Mouse (Mus musculus) adrenal gland, postnatal 14 days (tissue): ENCODE results near the gene Plrg1. TPM values are rescaled to one million over a fixed set of nuclear protein-coding genes. Genes with fewer than 3 reads are reported as not detected.

Experiments used
- DNase-seq: peaks from one replicate; pipeline ENCODE4 v3.0.0; 2021; ENCODE audit warnings: mixed read lengths
- total RNA-seq: library from RNA; stranded (reverse); gene quantifications from 2 replicates; pipeline ENCODE4 v1.2.3, GENCODE M21; 2021

Plrg1 gene
- total RNA-seq, 1 experiment from 2014 or later: 50.8 TPM

DNA sequence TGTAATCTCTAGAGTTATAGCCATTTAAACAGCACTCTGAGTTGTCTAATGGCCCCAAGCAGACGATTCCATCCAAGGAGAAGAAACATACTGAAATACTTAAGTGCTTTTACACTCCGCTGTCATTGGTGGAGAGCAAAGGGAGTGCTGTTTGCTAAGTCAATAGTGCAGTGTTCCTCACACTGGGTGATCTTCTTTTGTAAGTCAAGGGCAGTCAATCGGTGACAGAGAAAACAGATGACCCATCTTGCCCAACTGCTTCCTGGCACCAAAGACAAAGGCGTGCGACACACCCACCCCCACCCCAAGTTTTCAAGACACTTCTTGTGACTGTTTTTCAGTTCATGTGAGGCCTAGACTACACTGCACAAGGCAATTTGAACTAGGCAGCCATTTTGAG is 3.2 kb upstream of the Plrg1 start:
- no peak for DNase-seq

DNA sequence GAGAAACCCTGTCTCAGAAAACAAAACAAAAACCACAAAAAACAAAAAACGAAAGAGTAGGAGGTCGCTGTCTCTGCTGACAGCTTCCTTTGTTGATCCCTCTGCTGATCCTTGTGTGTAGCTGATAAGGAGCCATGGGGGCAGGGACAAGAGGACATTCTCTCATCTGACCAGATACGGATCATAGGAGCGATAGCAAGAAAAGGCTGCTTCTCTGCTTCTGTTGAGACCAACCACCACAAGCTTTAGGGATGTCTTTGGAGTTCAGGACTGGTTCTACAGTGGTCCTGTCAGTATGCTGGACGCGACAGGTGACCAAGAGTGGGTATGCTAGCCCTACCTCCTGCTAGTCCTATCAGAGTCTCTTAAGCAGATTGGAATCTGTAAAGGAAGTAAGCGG is 2.2 kb upstream of the Plrg1 start:
- no peak for DNase-seq

DNA sequence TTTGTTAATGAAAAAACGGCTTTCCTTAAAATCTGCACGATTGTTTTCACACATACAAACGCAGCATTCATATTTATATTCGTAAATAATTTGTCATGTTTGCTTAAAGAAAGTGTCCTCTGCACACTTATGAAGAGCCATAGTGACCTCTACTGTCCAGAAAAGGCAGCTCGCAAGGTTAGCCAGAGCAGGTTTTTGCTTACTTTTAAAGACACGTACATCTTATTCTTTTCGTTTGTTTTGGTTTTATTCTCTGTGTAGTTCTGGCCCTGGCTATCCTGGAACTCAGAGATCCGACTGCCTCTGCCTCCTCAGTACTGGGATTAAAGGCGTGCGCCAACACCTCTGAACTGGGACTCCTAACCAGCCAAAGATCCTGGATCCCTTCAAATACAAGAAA is 1.6 kb upstream of the Plrg1 start:
- DNase-seq: peak; percentile 40

DNA sequence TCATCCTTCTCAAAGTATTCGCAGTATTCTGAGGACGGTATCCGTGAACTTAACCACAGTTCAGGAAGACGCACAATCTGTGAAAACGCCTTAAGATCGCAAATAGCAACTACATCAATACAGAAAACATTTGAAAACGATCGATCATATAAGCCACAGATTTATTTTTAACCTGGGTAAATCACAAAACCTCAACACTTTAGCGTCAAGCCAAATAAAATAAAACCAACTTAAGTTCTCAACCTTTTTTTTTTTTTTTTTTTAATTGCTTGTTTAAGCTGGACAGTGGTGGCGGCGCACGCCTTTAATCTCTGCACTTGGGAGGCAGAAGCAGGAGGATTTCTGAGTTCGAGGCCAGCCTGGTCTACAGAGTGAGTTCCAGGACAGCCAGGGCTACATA is 563 bp upstream of the Plrg1 start:
- DNase-seq: no peak

DNA sequence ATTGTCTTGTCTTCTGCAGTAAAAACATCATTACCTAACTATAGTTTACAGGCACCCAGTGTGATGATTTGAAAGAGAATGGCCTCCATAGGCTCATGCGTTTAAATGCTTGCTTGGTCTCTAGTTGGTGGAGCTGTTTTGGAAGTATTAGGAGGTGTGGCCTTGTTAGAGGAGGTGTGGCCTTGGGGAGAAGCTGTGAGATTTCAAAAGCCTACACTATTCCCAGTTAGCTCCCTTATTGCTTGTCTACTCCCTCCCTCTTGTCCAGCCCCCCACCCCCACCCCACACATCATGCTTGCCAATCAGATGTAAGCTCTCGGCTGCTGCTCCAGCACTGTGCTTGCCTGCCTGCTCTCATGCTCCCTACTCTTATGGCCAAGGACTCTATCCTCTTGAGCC is 1.7 kb downstream of the Plrg1 start:
- DNase-seq: no peak

DNA sequence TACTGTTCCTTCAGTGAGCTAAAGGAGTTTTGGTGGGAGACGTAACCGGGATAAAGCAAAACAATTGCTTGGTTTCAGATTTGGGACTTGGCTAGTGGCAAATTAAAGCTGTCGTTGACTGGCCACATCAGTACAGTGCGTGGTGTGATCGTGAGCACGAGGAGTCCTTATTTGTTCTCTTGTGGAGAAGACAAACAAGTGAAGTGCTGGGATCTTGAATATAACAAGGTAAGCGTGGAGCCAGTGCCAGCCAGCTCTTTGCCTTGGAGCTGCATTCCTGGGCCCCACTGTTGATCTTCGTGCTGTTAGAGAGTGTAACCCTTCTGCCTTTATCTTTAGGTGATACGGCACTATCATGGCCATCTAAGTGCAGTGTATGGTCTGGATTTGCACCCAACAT is 12.6 kb downstream of the Plrg1 start:
- DNase-seq: no peak

DNA sequence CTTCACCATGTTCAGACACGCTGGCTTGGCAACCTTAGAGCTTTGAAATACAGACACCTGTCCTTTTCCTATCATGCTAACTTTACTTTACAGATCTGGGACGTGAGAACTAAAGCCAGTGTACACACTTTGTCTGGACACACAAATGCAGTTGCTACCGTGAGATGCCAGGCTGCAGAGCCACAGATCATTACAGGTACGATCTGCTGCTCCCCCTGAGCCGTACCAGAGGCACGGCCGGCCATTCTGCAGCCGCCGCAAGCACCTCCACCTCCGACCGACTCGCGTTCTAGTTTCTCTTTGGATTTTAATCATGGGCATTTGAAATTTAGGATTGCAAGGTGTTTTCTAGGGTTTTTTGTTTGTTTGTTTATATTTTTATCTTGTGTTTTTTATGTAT is 13.5 kb downstream of the Plrg1 start:
- DNase-seq: no peak

DNA sequence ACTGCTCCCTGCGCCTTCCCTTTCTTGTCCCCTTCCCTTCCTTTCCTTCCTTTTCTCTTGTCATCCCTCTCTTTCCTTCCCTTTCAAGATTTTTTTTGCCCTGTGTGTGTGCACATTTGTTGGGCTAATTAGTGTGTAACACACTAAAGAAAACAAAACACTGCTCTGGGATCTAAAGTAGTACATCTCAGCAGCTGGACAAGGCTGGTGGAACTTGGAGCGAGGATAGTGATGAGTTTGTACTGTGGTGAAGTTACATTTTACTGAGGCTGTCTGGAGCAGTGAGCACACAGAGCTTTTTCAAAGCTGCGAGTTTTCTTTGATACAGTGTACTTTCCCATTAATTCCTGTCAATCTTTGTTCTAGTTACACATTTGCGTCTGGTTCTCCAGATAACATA is 14.9 kb downstream of the Plrg1 start:
- no peak for DNase-seq

DNA sequence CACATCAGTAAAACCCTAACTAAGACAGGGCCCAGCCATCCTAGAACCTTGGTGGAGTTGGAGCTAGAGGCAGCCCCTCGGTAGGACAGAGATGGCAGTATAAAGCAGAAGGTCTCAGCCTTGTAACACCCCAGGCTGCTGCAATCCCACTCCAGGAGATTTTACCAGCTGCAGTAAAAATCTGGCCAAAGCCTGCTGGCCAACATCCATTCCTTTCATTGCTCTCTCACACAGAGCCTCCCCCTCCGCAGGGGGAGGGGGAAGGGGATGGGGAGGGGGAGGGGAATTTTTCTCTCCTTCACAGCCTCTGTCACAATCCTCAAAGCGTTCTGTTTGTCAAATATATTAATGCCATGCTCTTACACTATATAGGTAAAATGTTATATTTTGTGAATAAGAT is 21.2 kb downstream of the Plrg1 start:
- DNase-seq: no peak

DNA sequence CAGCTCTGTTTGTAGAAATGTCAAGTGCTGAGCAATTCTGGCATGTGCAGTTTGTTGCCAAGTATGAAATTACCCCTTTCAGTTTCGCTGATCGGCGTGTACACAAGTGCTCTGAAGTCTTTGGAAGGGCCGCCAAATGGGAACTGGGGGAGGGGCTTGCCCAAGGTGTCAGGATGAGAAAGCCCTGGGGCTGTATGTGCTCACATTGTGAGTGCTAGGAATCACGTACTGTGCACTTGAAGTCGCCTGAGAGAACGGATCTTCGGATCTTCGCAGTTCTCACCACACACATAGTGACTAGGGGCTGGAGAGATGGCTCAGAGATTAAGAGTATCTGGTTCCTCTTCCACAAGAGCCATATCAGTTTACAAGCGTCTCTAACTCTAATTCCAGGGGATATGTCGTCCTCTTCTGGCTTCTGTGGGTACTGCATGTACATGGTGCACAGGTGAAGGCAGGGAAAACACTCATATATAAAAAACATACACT is 25.3 kb downstream of the Plrg1 start:
- DNase-seq: peak; percentile 74

DNA sequence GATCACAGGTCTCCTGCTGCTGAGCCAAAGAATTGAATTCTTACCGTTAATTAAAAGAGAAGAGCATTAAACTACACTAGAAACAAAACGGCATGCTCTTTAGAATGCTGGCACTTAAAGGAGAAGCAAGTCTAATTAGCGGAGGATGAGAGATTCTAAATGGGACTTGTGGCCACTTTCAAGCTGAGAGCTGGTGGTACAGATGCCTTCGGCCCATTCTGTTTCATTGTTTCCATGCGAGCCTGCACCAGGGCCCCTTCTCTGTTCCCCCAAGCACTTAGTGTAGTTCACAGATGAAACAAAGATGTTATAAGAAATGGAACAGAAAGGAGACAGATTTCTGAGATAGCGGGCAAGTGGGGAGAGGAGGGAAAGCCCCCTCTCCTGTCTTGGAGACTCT is 42.3 kb downstream of the Plrg1 start:
- DNase-seq: no peak

DNA sequence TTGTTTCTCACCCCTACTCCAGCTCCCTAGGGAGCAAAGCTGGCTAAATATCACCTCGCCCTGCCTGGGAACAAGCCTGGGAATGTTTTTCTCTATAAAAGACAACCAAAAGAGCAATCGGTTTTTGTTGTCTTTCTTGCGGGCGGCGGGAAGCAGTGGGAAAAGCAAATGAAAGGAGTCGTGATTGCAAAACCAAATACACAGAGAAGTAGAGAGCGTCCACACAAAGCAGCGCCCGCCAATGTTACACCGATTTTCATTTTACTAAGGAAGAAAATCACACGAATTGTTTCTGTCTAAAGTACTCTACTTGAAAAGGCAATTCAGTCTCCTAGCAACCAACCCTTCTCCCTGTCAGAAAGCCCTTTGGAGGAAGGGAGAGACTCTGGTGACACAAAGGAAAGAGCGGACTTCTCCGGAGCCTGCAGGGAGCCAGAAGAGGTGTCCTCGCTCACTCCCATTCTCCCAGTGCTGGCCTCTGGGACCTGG is 43.3 kb downstream of the Plrg1 start:
- DNase-seq: peak; percentile 14

DNA sequence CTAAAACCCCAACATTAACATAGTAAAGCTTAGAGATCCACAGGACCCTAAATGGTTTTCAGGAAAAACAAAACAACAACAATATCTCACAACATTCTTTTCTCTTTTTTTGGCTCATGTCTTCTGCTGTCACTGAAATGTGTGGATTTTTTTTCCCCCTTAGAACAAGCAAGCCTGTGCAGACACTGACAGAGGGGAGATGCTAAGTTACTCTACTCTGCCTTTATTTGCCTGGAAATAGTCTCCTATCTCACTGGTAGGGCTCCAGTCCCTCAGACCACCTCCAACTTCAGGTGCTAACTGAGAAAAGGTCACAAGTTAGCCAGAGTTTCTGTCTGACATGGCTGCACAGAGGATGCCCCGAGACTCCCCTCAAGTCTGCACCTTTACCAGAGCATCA is 43.8 kb downstream of the Plrg1 start:
- no peak for DNase-seq

DNA sequence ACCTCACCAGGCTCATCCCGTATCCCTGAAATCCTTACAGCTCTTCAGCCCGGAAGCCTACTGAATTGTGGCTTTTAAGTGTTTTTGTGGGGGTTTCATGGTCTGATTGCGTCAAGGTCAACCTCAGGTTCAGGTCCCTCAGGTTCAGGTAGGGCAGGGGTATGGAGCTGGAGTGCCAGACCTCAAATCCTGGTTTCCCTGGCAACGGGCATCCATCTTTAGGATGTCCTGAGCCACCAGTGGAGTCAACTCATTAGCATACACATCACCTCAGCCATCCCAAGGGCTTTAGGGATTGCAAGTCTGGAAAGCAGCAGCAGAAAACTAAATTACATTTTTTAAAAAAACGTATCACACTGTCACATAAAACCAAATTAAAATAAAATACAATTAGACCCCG is 44.3 kb downstream of the Plrg1 start:
- DNase-seq: no peak

DNA sequence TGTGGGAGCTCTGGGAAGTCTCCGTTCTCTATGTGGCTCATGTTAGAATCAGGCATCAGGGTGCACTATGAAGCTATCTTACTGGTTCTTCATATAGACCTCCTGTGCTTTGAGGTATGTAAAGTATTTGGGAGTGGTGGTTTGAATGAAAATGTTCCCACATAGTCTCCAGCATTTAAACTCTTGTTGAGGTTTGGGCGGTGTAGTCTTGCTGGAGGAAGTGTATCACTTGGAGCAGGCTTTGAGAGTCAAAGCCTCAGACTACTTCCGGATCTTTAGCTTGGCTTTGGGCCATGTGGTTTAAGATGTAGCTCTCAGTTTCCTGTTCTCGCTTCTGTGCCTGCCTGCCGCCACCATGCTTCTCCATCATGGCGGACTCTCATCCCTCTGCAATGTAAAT is 47.0 kb downstream of the Plrg1 start:
- DNase-seq: no peak

DNA sequence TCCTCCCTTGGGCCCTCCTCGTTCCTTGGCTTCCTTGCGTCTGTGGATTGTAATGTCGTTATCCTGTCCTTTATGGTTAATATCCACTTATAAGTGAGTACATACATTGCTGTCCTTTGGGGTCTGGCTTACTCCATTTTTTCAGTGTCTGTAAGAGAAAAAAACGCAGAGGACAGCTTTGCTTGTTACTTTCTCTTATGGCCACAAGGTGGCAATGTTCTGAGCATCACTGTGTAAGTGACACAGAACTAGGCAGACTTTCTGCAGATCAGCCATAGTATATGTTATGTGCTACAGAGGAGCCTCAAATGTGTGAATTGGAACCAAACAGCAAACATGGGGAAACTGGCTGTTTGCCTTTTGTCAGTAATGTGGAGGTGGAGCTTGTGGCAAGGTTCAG is 54.8 kb downstream of the Plrg1 start:
- no peak for DNase-seq

DNA sequence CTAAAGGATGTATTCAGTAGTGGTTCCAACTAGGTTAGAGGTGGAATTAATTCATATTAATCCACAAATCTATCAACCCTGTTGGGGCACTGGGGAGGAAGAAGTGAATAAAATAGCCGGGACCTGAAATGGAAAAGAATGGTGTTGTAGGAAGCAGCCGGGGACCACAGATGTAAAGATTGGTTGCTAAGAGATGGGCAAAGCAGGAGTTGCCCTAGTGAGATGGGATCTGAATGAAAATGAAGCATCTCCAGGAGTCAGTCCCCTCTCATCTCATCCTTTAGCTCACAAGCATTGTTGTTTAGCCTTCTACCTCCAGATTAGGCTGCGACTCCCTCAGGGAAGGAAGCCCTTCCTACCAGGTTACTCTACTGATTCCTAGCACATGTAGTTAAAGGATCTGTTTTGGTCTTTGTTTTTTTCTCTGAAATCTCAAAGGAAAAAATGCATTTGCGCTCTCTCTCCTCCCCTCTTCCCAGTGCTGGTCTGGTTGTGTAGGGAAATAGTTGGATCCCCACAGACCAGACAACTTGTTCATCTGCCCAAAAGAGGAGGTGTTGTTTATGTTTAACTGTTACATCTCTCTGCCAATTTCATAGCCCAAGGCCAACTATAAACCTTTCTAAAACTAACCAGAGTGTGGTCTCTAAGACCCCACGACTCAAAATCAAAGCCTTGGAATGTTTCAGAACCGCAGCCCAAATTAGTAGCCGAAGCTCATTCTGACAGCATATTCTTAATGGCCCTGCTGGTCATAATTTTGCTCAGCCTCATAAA is 56.4 kb downstream of the Plrg1 start:
- no peak for DNase-seq

DNA sequence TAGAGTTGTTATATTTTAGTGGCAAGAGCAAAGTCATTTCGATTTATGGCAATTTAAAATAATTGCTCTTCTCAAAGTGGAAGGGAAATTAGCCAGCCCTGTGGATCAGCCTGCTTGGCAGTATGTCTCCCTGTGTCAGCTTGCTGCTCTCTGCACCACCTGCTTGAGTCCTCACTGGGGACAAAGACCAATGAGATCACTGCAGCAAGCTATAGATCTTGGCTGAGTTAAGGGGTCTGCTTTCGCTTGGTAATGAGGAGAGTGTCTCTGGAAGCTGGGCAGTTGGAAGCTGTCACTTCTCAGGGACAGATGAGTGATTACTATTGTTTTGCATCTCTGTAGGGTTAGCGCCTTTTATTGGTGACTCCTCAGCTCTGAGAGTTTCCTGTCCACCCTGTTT is 57.5 kb downstream of the Plrg1 start:
- no peak for DNase-seq

DNA sequence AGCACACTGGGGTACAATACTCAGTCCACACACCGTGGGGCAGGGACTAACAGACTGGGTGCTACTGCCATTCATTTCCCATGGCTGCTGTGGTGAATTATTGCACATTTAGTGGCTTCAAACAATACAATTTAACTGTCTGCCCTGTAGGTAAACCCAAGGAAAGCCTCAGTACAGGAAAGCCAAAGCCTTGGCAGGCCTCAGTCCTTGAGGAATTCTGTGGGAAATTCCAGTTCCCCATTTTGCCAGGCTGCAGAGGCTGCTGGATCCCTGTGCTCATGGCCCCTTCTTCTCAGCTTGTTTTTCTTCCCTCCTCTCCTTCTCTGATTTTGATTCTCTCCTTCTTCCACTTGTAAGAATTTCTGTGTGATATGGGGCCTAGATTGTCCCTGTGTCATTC is 59.6 kb downstream of the Plrg1 start:
- no peak for DNase-seq

DNA sequence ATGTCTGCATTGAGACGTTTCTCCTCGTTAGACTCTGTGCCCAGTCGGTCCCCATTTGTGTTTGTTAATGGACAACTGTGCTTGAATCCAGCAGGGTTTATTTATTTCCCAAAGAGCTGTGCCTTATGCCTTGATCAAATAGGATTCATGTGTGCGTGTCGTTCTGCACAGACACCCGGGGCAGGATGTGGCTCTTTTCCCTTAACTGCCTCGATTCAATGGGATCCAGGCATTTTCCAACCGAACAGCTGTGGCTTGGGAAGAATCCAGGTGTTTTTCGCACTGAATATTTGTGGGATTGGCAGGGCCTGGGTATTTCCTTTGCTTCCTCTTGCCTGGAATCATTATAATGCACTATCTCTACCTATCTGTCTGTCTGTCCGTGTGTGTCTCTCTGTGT is 62.3 kb downstream of the Plrg1 start:
- no peak for DNase-seq
